Mouse (Mus musculus): ENCODE data around the gene Vwa3a. TPM values are rescaled to one million over a fixed set of nuclear protein-coding genes. Genes with fewer than 3 reads are reported as not detected.
A peak's percentile ranks its signal among the peaks of the same experiment; 100 is the strongest.

The Vwa3a gene
- polyA plus RNA-seq, 1 experiment from 2014 or later = 0.20 TPM

DNA sequence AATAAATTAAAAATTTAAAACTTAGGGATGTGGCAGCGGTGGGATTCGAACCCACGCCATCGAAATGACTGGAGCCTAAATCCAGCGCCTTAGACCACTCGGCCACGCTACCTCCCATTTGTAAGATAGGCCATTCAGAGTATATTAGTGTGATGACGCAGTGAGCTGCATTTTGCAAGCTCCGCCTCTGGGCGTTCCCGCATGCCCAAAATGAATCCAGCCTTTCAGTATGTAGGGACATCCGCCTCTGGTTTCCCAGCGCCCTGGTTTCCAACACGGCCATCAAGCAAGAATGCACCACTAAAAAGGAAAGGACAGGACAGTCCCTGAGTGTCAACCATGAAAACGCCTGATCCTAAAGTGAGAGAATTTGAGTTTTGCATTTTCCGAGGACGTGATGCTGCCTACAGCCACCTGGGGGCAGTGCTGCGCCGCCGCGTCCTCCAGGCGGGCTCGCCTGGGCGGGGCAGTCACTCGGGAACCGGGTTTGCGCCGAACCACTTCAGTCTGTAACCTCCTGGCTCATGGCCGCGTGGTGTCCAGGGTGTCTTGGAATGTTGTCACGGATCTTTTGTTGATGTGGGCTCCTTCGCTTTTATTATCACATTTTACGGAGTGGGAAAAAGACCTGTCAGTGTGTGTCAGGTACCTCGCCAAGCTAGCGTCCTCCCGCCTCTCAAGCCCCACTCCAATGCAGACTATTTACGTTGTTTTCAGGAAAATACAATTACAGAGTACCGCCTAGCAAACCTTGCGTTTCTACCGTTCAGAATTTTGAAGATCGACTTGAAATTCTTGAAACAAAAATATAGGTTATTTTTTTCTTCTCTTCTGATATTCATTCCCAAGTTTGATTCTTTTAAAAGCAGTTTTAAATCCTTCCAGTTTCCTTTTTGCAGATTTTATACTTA, 96.6 kb downstream of the Vwa3a start:
- Histone ChIP-seq H3K4me3 (ENCODE audit: low read depth, low read length) (peak overlapping the region; percentile 59), H3K27me3 (ENCODE audit: insufficient read depth, low read length) (no peaks in the 10 kb centered on the region), H3K36me3 (ENCODE audit: insufficient read depth) (no peaks in the 10 kb centered on the region), H3K9me3 (ENCODE audit: low read depth, low read length) (no peaks in the 10 kb centered on the region), H3K4me2 (peak overlapping the region; percentile 62), H3K9ac (peak overlapping the region; percentile 53), H3K27ac (ENCODE audit: low read depth) (peak overlapping the region; percentile 72), H3K4me1 (ENCODE audit: insufficient read depth) (no peaks in the 10 kb centered on the region)
- under 1% methylated on average over 41 of the region's 41 CpGs for WGBS
- peak; percentile 87 for ATAC-seq (ENCODE audit: insufficient read depth)
- peak; percentile 98 for DNase-seq
- TF ChIP-seq CTCF (IDR thresholded peaks at IDR 0.05; ENCODE audit: low read depth) = peak; percentile 98

DNA sequence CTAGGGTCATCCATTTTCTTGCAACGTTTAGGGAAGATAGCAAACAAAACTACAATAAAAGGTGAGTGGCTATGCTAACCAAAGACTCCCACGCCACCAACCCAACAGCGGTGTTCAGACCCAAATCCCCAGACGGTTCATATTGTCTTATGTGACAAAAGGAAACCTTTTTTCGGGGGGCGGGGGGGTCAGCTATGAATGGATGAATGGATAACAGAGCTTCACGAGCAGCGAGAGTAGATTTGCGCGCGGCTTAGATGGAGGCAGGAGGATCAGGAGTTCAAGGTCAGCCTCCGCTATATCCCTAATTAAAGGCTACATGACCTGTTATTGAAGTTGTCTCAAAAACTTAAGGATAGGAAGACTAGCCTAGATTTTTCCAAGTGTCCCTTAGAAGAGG, 97.2 kb downstream of the Vwa3a start:
- Histone ChIP-seq H3K4me1 (ENCODE audit: insufficient read depth) (no peaks in the 10 kb centered on the region), H3K9ac (peak overlapping the region; percentile 53; the same call in 1 of the 2 replicates), H3K27ac (ENCODE audit: low read depth) (no peak overlapping the region), H3K9me3 (ENCODE audit: low read depth, low read length) (no peaks in the 10 kb centered on the region), H3K36me3 (ENCODE audit: insufficient read depth) (no peaks in the 10 kb centered on the region), H3K4me2 (peak overlapping the region; percentile 62), H3K27me3 (ENCODE audit: insufficient read depth, low read length) (no peaks in the 10 kb centered on the region), H3K4me3 (ENCODE audit: low read depth, low read length) (peak overlapping the region; percentile 59)
- WGBS = 4% methylated on average over 12 of the region's 12 CpGs
- TF ChIP-seq CTCF (IDR thresholded peaks at IDR 0.05; ENCODE audit: low read depth) = no peak
- DNase-seq (peak; percentile 72), ATAC-seq (ENCODE audit: insufficient read depth) (no peak)

DNA sequence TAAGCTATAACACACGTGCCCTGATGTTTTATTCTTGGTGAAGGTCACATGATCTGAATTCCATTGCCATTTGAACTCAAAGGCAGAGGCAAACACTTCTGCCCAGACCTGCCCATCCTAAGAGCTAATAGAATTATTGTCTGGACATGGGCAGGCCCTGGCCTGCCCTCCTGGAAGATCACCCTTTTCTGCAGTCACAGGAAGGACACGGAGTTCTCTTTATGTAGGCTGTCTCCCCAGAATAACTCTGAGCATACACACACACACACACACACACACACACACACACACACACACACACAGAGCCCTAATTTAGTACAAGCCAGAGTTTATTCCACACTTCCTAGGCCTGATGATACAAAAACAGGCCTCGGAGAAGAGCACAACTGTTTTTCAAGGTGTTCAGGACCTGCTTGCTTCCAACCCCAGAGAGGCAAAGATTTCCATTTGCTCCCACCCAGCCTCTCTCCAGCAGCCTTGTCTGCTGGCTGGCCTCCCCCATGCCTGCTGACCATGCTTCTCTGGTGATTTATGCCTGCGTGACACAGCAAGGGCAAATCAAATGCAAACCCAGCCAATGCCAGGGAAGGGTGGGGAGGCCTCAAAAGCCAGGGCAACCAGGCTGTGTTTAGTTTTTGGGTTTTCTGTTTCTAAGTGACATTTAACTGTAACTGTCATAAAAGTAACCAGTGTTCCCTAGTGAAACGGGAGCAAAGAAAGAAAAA, 99.5 kb downstream of the Vwa3a start:
- Histone ChIP-seq H3K4me1 (ENCODE audit: insufficient read depth) (no peaks in the 10 kb centered on the region), H3K27ac (ENCODE audit: low read depth) (no peak overlapping the region), H3K9ac (no peak overlapping the region), H3K4me2 (no peak overlapping the region), H3K9me3 (ENCODE audit: low read depth, low read length) (no peaks in the 10 kb centered on the region), H3K36me3 (ENCODE audit: insufficient read depth) (no peaks in the 10 kb centered on the region), H3K27me3 (ENCODE audit: insufficient read depth, low read length) (no peaks in the 10 kb centered on the region), H3K4me3 (ENCODE audit: low read depth, low read length) (no peak overlapping the region)
- WGBS = 63% methylated on average over 5 of the region's 5 CpGs
- no peak for ATAC-seq (ENCODE audit: insufficient read depth)
- DNase-seq = no peak
- no peak for TF ChIP-seq CTCF (IDR thresholded peaks at IDR 0.05; ENCODE audit: low read depth)

DNA sequence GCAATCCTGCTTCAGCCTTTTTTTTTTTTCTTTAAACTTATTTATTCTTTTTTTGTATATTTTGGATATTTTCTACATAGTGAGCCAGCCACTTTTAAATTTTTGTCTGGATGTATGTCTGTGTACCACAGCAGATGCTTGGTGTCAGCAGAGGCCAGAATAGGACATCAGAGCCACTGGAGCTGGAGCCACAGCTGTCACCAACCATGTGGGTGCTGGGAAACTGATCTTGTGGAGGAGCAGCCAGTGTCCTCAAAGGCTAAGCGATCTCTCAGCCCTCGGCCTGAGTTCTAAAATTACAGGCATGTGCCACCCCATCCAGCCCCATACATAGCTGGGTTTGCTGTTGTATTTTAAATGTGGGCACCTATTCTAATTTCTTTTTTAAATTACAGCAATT, 100.7 kb downstream of the Vwa3a start:
- no peak for DNase-seq
- no peak for TF ChIP-seq CTCF (IDR thresholded peaks at IDR 0.05; ENCODE audit: low read depth)

DNA sequence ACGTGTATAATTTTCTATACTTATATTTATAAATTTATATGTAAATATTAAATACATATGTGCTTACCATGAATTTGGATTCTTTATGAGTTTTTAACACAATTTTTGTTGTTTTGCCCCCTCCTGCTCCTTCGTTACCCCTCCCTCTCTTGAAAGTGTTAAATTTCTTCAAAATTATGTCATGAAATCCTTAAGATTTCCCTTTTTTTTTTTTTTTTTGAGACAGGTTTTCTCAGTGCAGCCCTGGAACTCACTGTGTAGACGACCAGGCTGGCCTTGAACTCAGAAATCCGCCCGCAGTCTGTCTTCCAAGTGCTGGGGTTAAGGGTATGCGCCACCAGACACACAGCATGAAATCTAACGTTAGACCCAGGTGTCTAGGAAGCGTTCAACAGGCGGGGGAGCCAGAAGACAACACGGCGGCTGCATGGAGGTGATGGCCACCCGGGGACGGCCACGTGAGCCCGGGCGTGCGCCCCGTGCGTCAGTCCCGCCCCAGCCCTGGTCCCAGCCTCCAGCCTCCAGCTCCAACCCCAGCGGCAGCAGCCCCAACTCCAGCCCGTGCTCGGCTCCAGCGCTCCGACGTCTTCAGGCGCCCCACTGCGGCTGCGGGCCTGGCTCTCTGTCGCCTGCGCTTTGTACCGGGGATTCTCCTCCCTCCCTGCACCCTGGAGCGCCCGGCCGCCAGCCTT, 103.4 kb downstream of the Vwa3a start, which contains the start of gene Eef2k:
Gene Eef2k, plus strand, starts transcription at position 487 of the 692 bp plus-strand sequence.
- peak within 1 kb of the TSS; percentile 85 for H3K9ac ChIP-seq
- no peaks in the 10 kb centered on the region for H3K36me3 ChIP-seq (ENCODE audit: insufficient read depth)
- H3K4me3 ChIP-seq (ENCODE audit: low read depth, low read length) = peak within 1 kb of the TSS; percentile 76
- 0 out of 2 replicates have a peak, but pooled peaks cover 3% of the 10 kb centered on the region for H3K4me1 ChIP-seq (ENCODE audit: insufficient read depth)
- peak; percentile 97 for ATAC-seq (ENCODE audit: insufficient read depth)
- H3K27me3 ChIP-seq (ENCODE audit: insufficient read depth, low read length) = no peaks in the 10 kb centered on the region
- 0 out of 2 replicates have a peak, but pooled peaks have one; percentile 22 for TF ChIP-seq CTCF (IDR thresholded peaks at IDR 0.05; ENCODE audit: low read depth)
- H3K27ac ChIP-seq (ENCODE audit: low read depth) = peak within 1 kb of the TSS; percentile 97
- WGBS = 2% methylated on average over 33 of the region's 35 CpGs
- no peaks in the 10 kb centered on the region for H3K9me3 ChIP-seq (ENCODE audit: low read depth, low read length)
- H3K4me2 ChIP-seq = peak within 1 kb of the TSS; percentile 85
- DNase-seq = peak; percentile 91

More for the DNA sequence above, 100.7 kb downstream of the Vwa3a start:
- no peaks in the 10 kb centered on the region for H3K36me3 ChIP-seq (ENCODE audit: insufficient read depth)
- H3K27me3 ChIP-seq (ENCODE audit: insufficient read depth, low read length) = no peaks in the 10 kb centered on the region
- H3K9ac ChIP-seq = no peak overlapping the region
- no peak overlapping the region for H3K4me3 ChIP-seq (ENCODE audit: low read depth, low read length)
- H3K27ac ChIP-seq (ENCODE audit: low read depth) = no peak overlapping the region
- no peak overlapping the region for H3K4me2 ChIP-seq
- 0 out of 2 replicates have a peak, but pooled peaks cover 3% of the 10 kb centered on the region for H3K4me1 ChIP-seq (ENCODE audit: insufficient read depth)
- no peaks in the 10 kb centered on the region for H3K9me3 ChIP-seq (ENCODE audit: low read depth, low read length)
- WGBS = 78% methylated on average over 2 of the region's 2 CpGs
- no peak for ATAC-seq (ENCODE audit: insufficient read depth)

DNA sequence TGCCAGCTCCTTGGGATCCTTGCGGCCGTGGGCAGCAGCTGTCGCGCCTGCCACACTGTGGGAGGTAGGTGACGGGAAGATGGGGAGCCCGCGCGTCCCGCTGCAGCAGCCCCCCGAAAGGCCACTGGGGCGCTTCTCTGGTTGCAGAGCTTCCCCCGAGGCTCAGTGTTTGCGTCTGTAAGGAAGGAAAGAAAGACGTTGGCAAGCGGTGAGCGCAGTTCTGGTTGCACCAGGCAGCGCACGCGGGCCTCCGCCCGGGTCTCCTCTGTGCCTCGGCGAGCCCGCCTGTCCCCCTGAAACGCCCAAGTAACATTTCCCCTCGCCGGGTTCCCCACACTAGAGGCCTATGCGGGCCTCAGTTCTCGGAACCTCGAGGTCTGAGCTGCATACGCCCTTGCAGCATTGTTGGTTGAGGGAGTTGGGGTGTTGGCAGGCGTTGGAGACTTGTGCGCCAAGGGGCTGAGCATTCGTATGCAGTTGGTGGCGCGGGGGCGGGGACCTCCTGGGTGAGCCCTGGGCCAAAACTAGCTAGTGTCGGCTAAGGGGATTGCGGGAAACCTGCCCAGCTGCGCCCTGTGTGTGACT, 104.0 kb downstream of the Vwa3a start:
- peak; percentile 88 for DNase-seq
- Histone ChIP-seq H3K9me3 (ENCODE audit: low read depth, low read length) (no peaks in the 10 kb centered on the region), H3K27ac (ENCODE audit: low read depth) (peak overlapping the region; percentile 97), H3K36me3 (ENCODE audit: insufficient read depth) (no peaks in the 10 kb centered on the region), H3K27me3 (ENCODE audit: insufficient read depth, low read length) (no peaks in the 10 kb centered on the region), H3K9ac (peak overlapping the region; percentile 85), H3K4me3 (ENCODE audit: low read depth, low read length) (peak overlapping the region; percentile 76), H3K4me2 (peak overlapping the region; percentile 85), H3K4me1 (ENCODE audit: insufficient read depth) (0 out of 2 replicates have a peak, but pooled peaks cover 3% of the 10 kb centered on the region)
- peak; percentile 79 for ATAC-seq (ENCODE audit: insufficient read depth)
- 0 out of 2 replicates have a peak, but pooled peaks have one; percentile 7 for TF ChIP-seq CTCF (IDR thresholded peaks at IDR 0.05; ENCODE audit: low read depth)
- WGBS = under 1% methylated on average over 40 of the region's 40 CpGs

Measured in lung, embryonic 14.5 days (tissue).